Mouse (Mus musculus) stomach, embryonic 14.5 days (tissue): Measurements from ENCODE around the gene Atg2a. TPM values are rescaled to one million over a fixed set of nuclear protein-coding genes. Genes with fewer than 3 reads are reported as not detected.

Experiments
- ATAC-seq: fragments of 200-750 bp; cut with Nextera tagmentation; 2 replicates; pipeline ENCODE4 v1.8.0; 2017; ENCODE audit warnings: low read depth, moderate TSS enrichment; ENCODE audit not compliant: insufficient number of reproducible peaks, insufficient read depth, low FRiP score
- H3K27ac ChIP-seq: fragments of 300-500 bp; sonication (generic); 2 replicates; pipeline ENCODE4 v1.5.1; 2014; ENCODE audit warnings: mild to moderate bottlenecking, low read length, moderate library complexity, mixed read lengths
- H3K27me3 ChIP-seq: fragments of 300-500 bp; sonication (generic); 2 replicates; pipeline ENCODE4 v1.6.1; 2014; ENCODE audit warnings: low read length, control low read depth, mixed read lengths; ENCODE audit not compliant: control insufficient read depth, insufficient read depth
- H3K36me3 ChIP-seq: fragments of 300-500 bp; sonication (generic); 2 replicates; pipeline ENCODE4 v1.6.1; 2014; ENCODE audit warnings: mild to moderate bottlenecking, control low read depth, low read length, moderate library complexity, mixed read lengths; ENCODE audit not compliant: control insufficient read depth, insufficient read depth
- H3K4me1 ChIP-seq: fragments of 300-500 bp; sonication (generic); 2 replicates; pipeline ENCODE4 v1.6.1; 2014; ENCODE audit warnings: low read length, control low read depth, mixed read lengths; ENCODE audit not compliant: control insufficient read depth, insufficient read depth
- H3K4me2 ChIP-seq: fragments of 300-500 bp; sonication (generic); replicated peaks from 2 replicates; pipeline ENCODE4 v1.6.1; 2014; ENCODE audit warnings: low read depth, low read length, control low read depth
- H3K4me3 ChIP-seq: fragments of 300-500 bp; sonication (generic); 2 replicates; pipeline ENCODE4 v1.5.1; 2014; ENCODE audit warnings: low read depth, low read length, control low read depth
- H3K9ac ChIP-seq: fragments of 300-500 bp; sonication (generic); replicated peaks from 2 replicates; pipeline ENCODE4 v1.6.1; 2014; ENCODE audit warnings: low read depth, mild to moderate bottlenecking, control low read depth, low read length, moderate library complexity, mixed read lengths
- H3K9me3 ChIP-seq: fragments of 300-500 bp; sonication (generic); 2 replicates; pipeline ENCODE4 v1.6.1; 2016; ENCODE audit warnings: low read depth, low read length, control low read depth; ENCODE audit not compliant: control insufficient read depth
- WGBS: fragments of 180-500 bp; shearing (Covaris S2); extraction: QIAGEN DNeasy Blood & Tissue Kit; methylation state at CpG from one replicate; pipeline ENCODE4 v1.1.7; 2014; 5-methylcytosine and 5-hydroxymethylcytosine counted together
- polyA plus RNA-seq: library from polyadenylated mRNA; unstranded; fragments of >200 nt; fragmentation: Nextera tagmentation; extraction: Ambion mirVana; gene quantifications from 2 replicates; pipeline ENCODE4 v1.2.1, GENCODE M21; 2014

Atg2a gene
- polyA plus RNA-seq, 1 experiment from 2014 or later: 10.4 TPM

GRCm38 (mm10) chr19:6281122-6282020 is 39.9 kb downstream of the Atg2a start:
- H3K36me3 ChIP-seq: peaks cover 33% of the 10 kb centered on the region; the same call in 1 of the 2 replicates
- ATAC-seq: no peak
- 73% methylated on average over 14 of the region's 14 CpGs for WGBS
- H3K9me3 ChIP-seq: no peaks in the 10 kb centered on the region
- H3K9ac ChIP-seq: no peak overlapping the region
- no peaks in the 10 kb centered on the region for H3K27me3 ChIP-seq
- H3K27ac ChIP-seq: no peak overlapping the region
- H3K4me1 ChIP-seq: peaks cover 40% of the 10 kb centered on the region
- H3K4me2 ChIP-seq: no peak overlapping the region
- no peak overlapping the region for H3K4me3 ChIP-seq

- no peaks in the 10 kb centered on the region for H3K9me3 ChIP-seq
- WGBS: 74% methylated on average over 5 of the region's 5 CpGs
- no peaks in the 10 kb centered on the region for H3K27me3 ChIP-seq
- ATAC-seq: no peak
- H3K27ac ChIP-seq: no peak overlapping the region
- peaks cover 33% of the 10 kb centered on the region; the same call in 1 of the 2 replicates for H3K36me3 ChIP-seq
- H3K4me1 ChIP-seq: peaks cover 35% of the 10 kb centered on the region
- no peak overlapping the region for H3K4me3 ChIP-seq
- no peak overlapping the region for H3K9ac ChIP-seq
- no peak overlapping the region for H3K4me2 ChIP-seq
Measured at GRCm38 (mm10) chr19:6283001-6283400, 41.5 kb downstream of the Atg2a start.

GRCm38 (mm10) chr19:6284502-6284901 is 43.0 kb downstream of the Atg2a start:
- 77% methylated on average over 12 of the region's 12 CpGs for WGBS
- H3K27ac ChIP-seq: no peak overlapping the region; the same call in 1 of the 2 replicates
- H3K4me3 ChIP-seq: no peak overlapping the region
- no peaks in the 10 kb centered on the region for H3K9me3 ChIP-seq
- no peaks in the 10 kb centered on the region for H3K27me3 ChIP-seq
- H3K9ac ChIP-seq: no peak overlapping the region
- peaks cover 36% of the 10 kb centered on the region; the same call in 1 of the 2 replicates for H3K36me3 ChIP-seq
- H3K4me1 ChIP-seq: peaks cover 20% of the 10 kb centered on the region
- H3K4me2 ChIP-seq: 0 out of 2 replicates have a peak overlapping the region, but pooled peaks have one; percentile 10
- ATAC-seq: peak; percentile 69

GRCm38 (mm10) chr19:6285226-6285625 is 43.8 kb downstream of the Atg2a start:
- H3K4me2 ChIP-seq: no peak overlapping the region
- H3K27ac ChIP-seq: no peak overlapping the region; the same call in 1 of the 2 replicates
- no peak overlapping the region for H3K9ac ChIP-seq
- ATAC-seq: no peak; the same call in 1 of the 2 replicates
- WGBS: 66% methylated on average over 8 of the region's 8 CpGs
- H3K27me3 ChIP-seq: no peaks in the 10 kb centered on the region
- H3K9me3 ChIP-seq: no peaks in the 10 kb centered on the region
- H3K4me3 ChIP-seq: no peak overlapping the region
- peaks cover 36% of the 10 kb centered on the region; the same call in 1 of the 2 replicates for H3K36me3 ChIP-seq
- H3K4me1 ChIP-seq: peaks cover 15% of the 10 kb centered on the region

- H3K27me3 ChIP-seq: no peaks in the 10 kb centered on the region
- no peak overlapping the region for H3K9ac ChIP-seq
- no peak for ATAC-seq
- H3K27ac ChIP-seq: no peak overlapping the region; the same call in 1 of the 2 replicates
- WGBS: 60% methylated on average over 7 of the region's 7 CpGs
- no peak overlapping the region for H3K4me3 ChIP-seq
- no peaks in the 10 kb centered on the region for H3K9me3 ChIP-seq
- H3K36me3 ChIP-seq: peaks cover 36% of the 10 kb centered on the region; the same call in 1 of the 2 replicates
- H3K4me2 ChIP-seq: no peak overlapping the region
- peaks cover 13% of the 10 kb centered on the region; the same call in 1 of the 2 replicates for H3K4me1 ChIP-seq
Measured at GRCm38 (mm10) chr19:6285632-6286433, 44.4 kb downstream of the Atg2a start.

- whole genome bisulfite sequencing: 83% methylated on average over 19 of the region's 19 CpGs
- peaks cover 28% of the 10 kb centered on the region; the same call in 1 of the 2 replicates for H3K36me3 ChIP-seq
- H3K4me2 ChIP-seq: no peak overlapping the region
Measured at GRCm38 (mm10) chr19:6286434-6287401, 45.2 kb downstream of the Atg2a start.

GRCm38 (mm10) chr19:6288236-6288894 is 46.9 kb downstream of the Atg2a start:
- H3K27me3 ChIP-seq: no peaks in the 10 kb centered on the region
- ATAC-seq: no peak
- no peaks in the 10 kb centered on the region for H3K9me3 ChIP-seq
- 66% methylated on average over 13 of the region's 13 CpGs for WGBS
- peaks cover 13% of the 10 kb centered on the region; the same call in 1 of the 2 replicates for H3K36me3 ChIP-seq
- no peak overlapping the region for H3K4me2 ChIP-seq
- H3K4me1 ChIP-seq: peaks cover 13% of the 10 kb centered on the region; the same call in 1 of the 2 replicates
- H3K9ac ChIP-seq: no peak overlapping the region
- no peak overlapping the region for H3K4me3 ChIP-seq
- H3K27ac ChIP-seq: peak overlapping the region; percentile 18; the same call in 1 of the 2 replicates

More at GRCm38 (mm10) chr19:6286434-6287401, 45.2 kb downstream of the Atg2a start:
- Histone ChIP-seq H3K4me3 (no peak overlapping the region), H3K4me1 (peaks cover 13% of the 10 kb centered on the region; the same call in 1 of the 2 replicates), H3K27me3 (no peaks in the 10 kb centered on the region), H3K9ac (no peak overlapping the region), H3K27ac (no peak overlapping the region; the same call in 1 of the 2 replicates), H3K9me3 (no peaks in the 10 kb centered on the region)
- ATAC-seq: no peak
